Mouse (Mus musculus): ENCODE measurements around the gene Cpa2. TPM values are rescaled to one million over a fixed set of nuclear protein-coding genes. Genes with fewer than 3 reads are reported as not detected.

The Cpa2 gene
- polyA plus RNA-seq, 1 experiment, result 0.14 TPM

DNA sequence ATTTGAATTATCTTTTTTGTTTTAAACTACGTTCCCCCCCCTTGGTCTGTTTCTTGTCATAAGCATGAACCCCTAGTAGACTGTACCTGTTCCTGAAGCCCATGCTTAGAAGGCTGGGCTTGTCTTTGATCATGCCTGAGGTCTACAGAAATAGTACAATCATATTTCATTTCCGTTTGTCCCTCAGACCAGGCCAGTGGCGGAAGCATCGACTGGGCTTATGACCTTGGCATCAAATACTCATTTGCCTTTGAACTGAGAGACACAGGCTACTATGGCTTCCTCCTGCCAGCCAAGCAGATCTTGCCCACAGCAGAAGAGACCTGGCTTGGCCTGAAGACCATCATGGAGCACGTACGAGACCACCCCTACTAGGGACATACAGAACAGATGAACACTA lies 22.7 kb downstream of the Cpa2 start:
- DNase-seq, result no peak
- TF ChIP-seq POLR2A (IDR thresholded peaks at IDR 0.05; ENCODE audit: low read depth, low read length), result no peak
- TF ChIP-seq CTCF (conservative IDR thresholded peaks at IDR 0.05; ENCODE audit: insufficient read depth, insufficient read length, low read depth, low read length), result no peak
- Histone ChIP-seq H3K27me3 (replicated peaks; ENCODE audit: control insufficient read depth, insufficient read depth, low read length) (no peaks in the 10 kb centered on the region), H3K4me1 (ENCODE audit: control insufficient read depth, insufficient read depth, low read length) (no peaks in the 10 kb centered on the region), H3K27ac (ENCODE audit: insufficient read depth, low read depth, low read length) (no peak overlapping the region), H3K4me3 (ENCODE audit: insufficient read depth, low read depth, low read length) (no peak overlapping the region), H3K36me3 (ENCODE audit: control insufficient read depth, insufficient read depth, low read length) (no peaks in the 10 kb centered on the region)
- 88% methylated on average over 6 of the region's 6 CpGs for WGBS

DNA sequence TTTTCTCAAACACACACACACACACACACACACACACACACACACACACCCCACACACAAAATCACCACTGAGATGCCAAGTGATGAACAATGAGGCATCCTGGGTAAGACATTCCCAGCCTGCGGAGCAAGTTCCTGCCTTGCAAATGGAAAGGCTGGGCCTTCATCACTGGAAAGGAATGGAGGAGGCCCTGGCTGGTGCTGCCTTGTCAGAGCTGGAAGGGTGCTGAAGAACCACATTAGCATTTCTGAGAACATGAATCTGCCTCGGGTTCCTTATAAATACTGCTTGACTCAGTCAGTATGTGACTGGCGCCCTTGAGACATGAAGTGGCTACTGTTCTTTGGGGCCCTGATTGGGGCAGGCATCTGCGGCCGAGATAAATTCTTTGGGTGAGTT lies 26.7 kb downstream of the Cpa2 start, which contains the start of gene Cpa4:
Cpa4 (plus strand) TSS at position 301 of the 400 bp plus-strand sequence.
- Histone ChIP-seq H3K4me3 (ENCODE audit: insufficient read depth, low read depth, low read length) (no peak within 1 kb of the TSS), H3K36me3 (ENCODE audit: control insufficient read depth, insufficient read depth, low read length) (no peaks in the 10 kb centered on the region), H3K27ac (ENCODE audit: insufficient read depth, low read depth, low read length) (no peak within 1 kb of the TSS), H3K27me3 (replicated peaks; ENCODE audit: control insufficient read depth, insufficient read depth, low read length) (no peaks in the 10 kb centered on the region), H3K4me1 (ENCODE audit: control insufficient read depth, insufficient read depth, low read length) (no peaks in the 10 kb centered on the region)
- WGBS, result 78% methylated on average over 5 of the region's 5 CpGs
- no peak for DNase-seq
- TF ChIP-seq POLR2A (IDR thresholded peaks at IDR 0.05; ENCODE audit: low read depth, low read length) (no peak), CTCF (conservative IDR thresholded peaks at IDR 0.05; ENCODE audit: insufficient read depth, insufficient read length, low read depth, low read length) (no peak)

DNA sequence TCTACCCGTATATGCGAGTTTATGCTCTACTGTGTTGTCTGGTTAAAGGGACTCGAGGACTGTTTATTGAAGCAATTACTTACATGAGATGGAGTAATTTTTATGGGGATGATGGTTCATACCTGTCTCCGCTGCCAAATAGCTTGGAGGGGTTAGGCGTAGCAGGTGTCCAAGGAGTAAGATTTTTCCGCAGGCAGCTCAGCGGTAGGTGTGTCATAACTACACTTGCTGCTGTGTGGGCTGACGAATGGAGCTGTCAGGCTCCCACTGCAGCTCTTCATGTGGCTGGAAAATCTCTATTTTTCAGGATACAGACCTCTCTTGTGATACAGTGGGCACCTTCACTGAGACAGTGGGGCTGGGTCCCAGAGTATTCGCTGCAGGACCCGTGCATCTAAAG lies 27.9 kb downstream of the Cpa2 start:
- no peaks in the 10 kb centered on the region for H3K4me1 ChIP-seq (ENCODE audit: control insufficient read depth, insufficient read depth, low read length)
- TF ChIP-seq CTCF (conservative IDR thresholded peaks at IDR 0.05; ENCODE audit: insufficient read depth, insufficient read length, low read depth, low read length) (no peak), POLR2A (IDR thresholded peaks at IDR 0.05; ENCODE audit: low read depth, low read length) (no peak)
- H3K27me3 ChIP-seq (replicated peaks; ENCODE audit: control insufficient read depth, insufficient read depth, low read length), result no peaks in the 10 kb centered on the region
- H3K36me3 ChIP-seq (ENCODE audit: control insufficient read depth, insufficient read depth, low read length), result no peaks in the 10 kb centered on the region
- DNase-seq, result no peak
- WGBS, result 89% methylated on average over 10 of the region's 10 CpGs
- H3K4me3 ChIP-seq (ENCODE audit: insufficient read depth, low read depth, low read length), result no peak overlapping the region
- H3K27ac ChIP-seq (ENCODE audit: insufficient read depth, low read depth, low read length), result no peak overlapping the region

GRCm38 (mm10) chr6:30570012-30570411 lies 28.6 kb downstream of the Cpa2 start:
- WGBS, result 94% methylated on average over 5 of the region's 5 CpGs
- Histone ChIP-seq H3K27ac (ENCODE audit: insufficient read depth, low read depth, low read length) (no peak overlapping the region), H3K4me3 (ENCODE audit: insufficient read depth, low read depth, low read length) (no peak overlapping the region), H3K4me1 (ENCODE audit: control insufficient read depth, insufficient read depth, low read length) (no peaks in the 10 kb centered on the region), H3K27me3 (replicated peaks; ENCODE audit: control insufficient read depth, insufficient read depth, low read length) (no peaks in the 10 kb centered on the region), H3K36me3 (ENCODE audit: control insufficient read depth, insufficient read depth, low read length) (no peaks in the 10 kb centered on the region)
- TF ChIP-seq CTCF (conservative IDR thresholded peaks at IDR 0.05; ENCODE audit: insufficient read depth, insufficient read length, low read depth, low read length) (no peak), POLR2A (IDR thresholded peaks at IDR 0.05; ENCODE audit: low read depth, low read length) (no peak)
- DNase-seq, result no peak

GRCm38 (mm10) chr6:30572456-30573311 lies 31.3 kb downstream of the Cpa2 start:
- no peaks in the 10 kb centered on the region for H3K4me1 ChIP-seq (ENCODE audit: control insufficient read depth, insufficient read depth, low read length)
- no peak for DNase-seq
- WGBS, result 68% methylated on average over 20 of the region's 20 CpGs
- H3K27me3 ChIP-seq (replicated peaks; ENCODE audit: control insufficient read depth, insufficient read depth, low read length), result no peaks in the 10 kb centered on the region
- H3K27ac ChIP-seq (ENCODE audit: insufficient read depth, low read depth, low read length), result no peak overlapping the region
- no peaks in the 10 kb centered on the region for H3K36me3 ChIP-seq (ENCODE audit: control insufficient read depth, insufficient read depth, low read length)
- TF ChIP-seq CTCF (conservative IDR thresholded peaks at IDR 0.05; ENCODE audit: insufficient read depth, insufficient read length, low read depth, low read length), result no peak
- TF ChIP-seq POLR2A (IDR thresholded peaks at IDR 0.05; ENCODE audit: low read depth, low read length), result no peak
- no peak overlapping the region for H3K4me3 ChIP-seq (ENCODE audit: insufficient read depth, low read depth, low read length)

- no peak for DNase-seq
- Histone ChIP-seq H3K27ac (ENCODE audit: insufficient read depth, low read depth, low read length) (no peak overlapping the region), H3K4me3 (ENCODE audit: insufficient read depth, low read depth, low read length) (no peak overlapping the region), H3K27me3 (replicated peaks; ENCODE audit: control insufficient read depth, insufficient read depth, low read length) (no peaks in the 10 kb centered on the region), H3K4me1 (ENCODE audit: control insufficient read depth, insufficient read depth, low read length) (no peaks in the 10 kb centered on the region), H3K36me3 (ENCODE audit: control insufficient read depth, insufficient read depth, low read length) (no peaks in the 10 kb centered on the region)
- WGBS, result 86% methylated on average over 5 of the region's 5 CpGs
- TF ChIP-seq CTCF (conservative IDR thresholded peaks at IDR 0.05; ENCODE audit: insufficient read depth, insufficient read length, low read depth, low read length) (no peak), POLR2A (IDR thresholded peaks at IDR 0.05; ENCODE audit: low read depth, low read length) (no peak)
These were observed 32.0 kb downstream of the Cpa2 start for GRCm38 (mm10) chr6:30573380-30573779.

GRCm38 (mm10) chr6:30574945-30575344 lies 33.6 kb downstream of the Cpa2 start:
- no peaks in the 10 kb centered on the region for H3K27me3 ChIP-seq (replicated peaks; ENCODE audit: control insufficient read depth, insufficient read depth, low read length)
- H3K4me1 ChIP-seq (ENCODE audit: control insufficient read depth, insufficient read depth, low read length), result no peaks in the 10 kb centered on the region
- no peak overlapping the region for H3K27ac ChIP-seq (ENCODE audit: insufficient read depth, low read depth, low read length)
- no peak for DNase-seq
- no peak for TF ChIP-seq CTCF (conservative IDR thresholded peaks at IDR 0.05; ENCODE audit: insufficient read depth, insufficient read length, low read depth, low read length)
- no peaks in the 10 kb centered on the region for H3K36me3 ChIP-seq (ENCODE audit: control insufficient read depth, insufficient read depth, low read length)
- H3K4me3 ChIP-seq (ENCODE audit: insufficient read depth, low read depth, low read length), result no peak overlapping the region
- 94% methylated on average over 1 of the region's 1 CpGs for WGBS
